Mouse (Mus musculus): ENCODE measurements at regions not wholly inside any gene's neighbourhood (a gene's known extent, or its start where the extent isn't known, plus 50 kb on each side); places are given as distances from the start of the nearest gene placed in this dataset.
"Not testable (repeated sequence)": the region's sequence is repeated elsewhere in the genome, so short reads cannot be mapped to it uniquely, and the experiment has no call there.

DNA sequence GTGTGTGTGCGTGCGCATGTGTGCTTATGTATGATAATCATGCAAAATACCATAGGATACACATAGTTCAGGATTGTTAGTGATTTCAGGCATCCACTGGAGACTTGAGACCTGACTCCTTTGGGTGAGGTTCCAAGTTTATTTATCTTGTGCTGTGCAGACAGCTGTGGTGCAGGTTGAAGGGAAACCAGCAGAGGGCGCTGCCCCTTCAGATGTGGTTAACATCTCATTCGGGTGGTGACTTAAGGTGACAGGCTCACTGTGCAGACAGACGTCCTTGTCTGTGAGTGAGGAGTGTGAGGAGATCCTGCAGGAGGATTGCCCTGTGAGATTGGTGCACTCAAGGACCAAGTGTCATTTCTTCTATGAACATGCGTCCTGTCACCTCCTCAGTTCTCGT is 716.0 kb downstream of the Dad1 start:
- ATAC-seq (ENCODE audit: low FRiP score); H3K4me1 ChIP-seq (ENCODE audit: insufficient read depth, low read length): not testable (repeated sequence)
- 64% methylated on average over 7 of the region's 7 CpGs for WGBS

DNA sequence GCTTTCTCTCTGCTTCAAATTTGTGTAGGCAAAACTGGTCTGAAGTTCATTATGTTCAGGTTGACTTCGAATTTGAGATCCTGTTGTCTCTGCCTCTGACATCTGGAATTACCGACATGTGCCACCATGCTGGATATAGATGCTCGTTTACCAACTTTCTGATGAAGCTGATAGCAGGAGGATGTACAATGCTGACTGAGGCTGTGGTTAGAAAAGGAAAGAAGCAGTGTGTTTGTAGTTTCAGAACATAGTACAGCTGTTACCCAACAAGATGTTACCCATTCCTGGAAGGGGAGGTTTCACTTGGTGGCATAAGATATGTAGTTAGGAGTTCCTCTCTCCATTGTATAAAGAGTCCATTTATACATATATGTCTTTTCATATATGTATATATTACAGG is 730.5 kb downstream of the Dad1 start:
- H3K9ac ChIP-seq (replicated peaks; ENCODE audit: low read length, poor library complexity, severe bottlenecking); H3K4me2 ChIP-seq (ENCODE audit: low read depth, low read length, poor library complexity, severe bottlenecking); H3K27ac ChIP-seq (ENCODE audit: low read depth, low read length); H3K9me3 ChIP-seq (ENCODE audit: low read length); H3K27me3 ChIP-seq (ENCODE audit: insufficient read depth, low read length); H3K4me1 ChIP-seq (ENCODE audit: insufficient read depth, low read length); H3K4me3 ChIP-seq (ENCODE audit: low read depth, low read length); ATAC-seq (ENCODE audit: low FRiP score); DNase-seq (ENCODE audit: low spot score); H3K36me3 ChIP-seq (ENCODE audit: insufficient read depth, low read length): not testable (repeated sequence)
- WGBS: no CpG with 5 or more reads among the region's 3 CpGs

More for the DNA sequence above, 716.0 kb downstream of the Dad1 start:
- H3K9ac ChIP-seq (replicated peaks; ENCODE audit: low read length, poor library complexity, severe bottlenecking); H3K4me3 ChIP-seq (ENCODE audit: low read depth, low read length); H3K27me3 ChIP-seq (ENCODE audit: insufficient read depth, low read length); H3K36me3 ChIP-seq (ENCODE audit: insufficient read depth, low read length); H3K4me2 ChIP-seq (ENCODE audit: low read depth, low read length, poor library complexity, severe bottlenecking); H3K27ac ChIP-seq (ENCODE audit: low read depth, low read length); DNase-seq (ENCODE audit: low spot score); H3K9me3 ChIP-seq (ENCODE audit: low read length): not testable (repeated sequence)
- 0 out of 2 replicates have a peak, but pooled peaks have one; percentile 21 for TF ChIP-seq CTCF (IDR thresholded peaks at IDR 0.05)

DNA sequence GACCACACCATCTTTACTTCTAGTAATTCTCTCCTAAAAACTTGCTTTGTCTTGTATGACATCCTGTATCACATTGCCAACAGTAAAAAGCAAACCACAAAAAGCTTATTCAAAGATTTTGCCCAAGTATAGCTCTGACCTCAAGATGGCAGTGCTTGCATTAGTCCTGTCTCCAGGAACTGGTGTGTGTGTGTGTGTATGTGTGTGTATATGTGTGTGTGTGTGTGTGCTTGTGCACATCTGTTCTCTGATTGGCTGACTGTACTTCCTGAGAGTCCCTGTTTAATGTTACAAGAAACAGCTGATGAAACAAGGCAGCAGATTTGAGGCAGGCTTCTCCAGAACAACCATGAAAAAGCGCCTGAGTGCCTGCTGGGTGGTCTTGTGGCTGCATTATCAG is 735.0 kb downstream of the Dad1 start:
- ATAC-seq (ENCODE audit: low FRiP score); H3K9ac ChIP-seq (replicated peaks; ENCODE audit: low read length, poor library complexity, severe bottlenecking): not testable (repeated sequence)
- no CpG with 5 or more reads among the region's 1 CpGs for WGBS

DNA sequence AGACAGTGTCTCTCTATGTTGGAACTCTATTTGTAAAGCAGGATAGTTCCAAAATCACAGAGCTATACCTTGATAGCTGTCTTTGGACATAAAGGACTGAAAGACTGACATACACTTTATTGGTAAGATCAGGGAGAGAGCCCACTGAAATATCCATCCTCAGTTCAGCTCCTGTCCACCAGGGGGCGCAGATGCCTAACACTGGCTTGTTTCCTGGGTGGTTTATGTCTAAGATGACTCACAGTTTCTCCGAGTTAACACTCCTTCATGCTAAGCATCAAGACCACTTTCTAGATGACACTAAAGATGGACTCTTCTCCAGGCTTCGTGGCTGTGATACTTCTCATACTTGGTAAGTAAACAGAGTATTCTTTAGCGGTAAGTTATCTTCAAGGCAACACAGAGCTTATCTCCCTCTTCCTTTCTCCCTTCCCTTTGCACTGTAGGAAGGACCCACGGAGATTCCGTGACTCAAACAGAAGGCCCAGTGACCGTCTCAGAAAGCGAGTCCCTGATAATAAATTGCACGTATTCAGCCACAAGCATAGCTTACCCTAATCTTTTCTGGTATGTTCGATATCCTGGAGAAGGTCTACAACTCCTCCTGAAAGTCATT is 737.2 kb downstream of the Dad1 start:
- not testable (repeated sequence) for ATAC-seq (ENCODE audit: low FRiP score); H3K9ac ChIP-seq (replicated peaks; ENCODE audit: low read length, poor library complexity, severe bottlenecking); H3K4me1 ChIP-seq (ENCODE audit: insufficient read depth, low read length); H3K4me3 ChIP-seq (ENCODE audit: low read depth, low read length); H3K4me2 ChIP-seq (ENCODE audit: low read depth, low read length, poor library complexity, severe bottlenecking); H3K27ac ChIP-seq (ENCODE audit: low read depth, low read length); H3K9me3 ChIP-seq (ENCODE audit: low read length); H3K27me3 ChIP-seq (ENCODE audit: insufficient read depth, low read length); H3K36me3 ChIP-seq (ENCODE audit: insufficient read depth, low read length); DNase-seq (ENCODE audit: low spot score)
- no CpG with 5 or more reads among the region's 10 CpGs for WGBS

More for the DNA sequence above, 735.0 kb downstream of the Dad1 start:
- not testable (repeated sequence) for DNase-seq (ENCODE audit: low spot score); H3K36me3 ChIP-seq (ENCODE audit: insufficient read depth, low read length); H3K4me3 ChIP-seq (ENCODE audit: low read depth, low read length); H3K4me2 ChIP-seq (ENCODE audit: low read depth, low read length, poor library complexity, severe bottlenecking); H3K27ac ChIP-seq (ENCODE audit: low read depth, low read length); H3K4me1 ChIP-seq (ENCODE audit: insufficient read depth, low read length); H3K9me3 ChIP-seq (ENCODE audit: low read length); H3K27me3 ChIP-seq (ENCODE audit: insufficient read depth, low read length)

DNA sequence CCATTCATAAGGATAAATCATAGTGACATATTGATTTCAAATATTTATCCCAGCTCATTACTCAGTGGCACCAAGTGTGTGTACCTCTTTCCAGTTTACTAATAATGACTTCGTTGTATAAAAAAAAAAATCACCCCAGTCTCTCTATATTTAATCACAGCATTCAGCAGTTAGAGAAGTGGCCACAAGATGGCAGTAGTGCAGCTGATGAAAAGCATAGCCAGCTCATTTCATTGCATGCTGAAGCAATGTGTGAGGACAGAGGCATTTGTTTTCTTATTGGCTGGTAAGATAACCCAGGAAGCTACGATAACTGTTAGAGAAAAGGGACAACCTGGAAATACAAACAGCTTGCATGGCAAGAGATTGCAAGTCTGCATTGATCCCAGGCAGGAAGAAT is 748.5 kb downstream of the Dad1 start:
- not testable (repeated sequence) for H3K4me1 ChIP-seq (ENCODE audit: insufficient read depth, low read length); H3K4me3 ChIP-seq (ENCODE audit: low read depth, low read length); H3K9ac ChIP-seq (replicated peaks; ENCODE audit: low read length, poor library complexity, severe bottlenecking); H3K27ac ChIP-seq (ENCODE audit: low read depth, low read length); H3K9me3 ChIP-seq (ENCODE audit: low read length); H3K36me3 ChIP-seq (ENCODE audit: insufficient read depth, low read length); H3K4me2 ChIP-seq (ENCODE audit: low read depth, low read length, poor library complexity, severe bottlenecking); H3K27me3 ChIP-seq (ENCODE audit: insufficient read depth, low read length)
- DNase-seq (ENCODE audit: low spot score) (peak; percentile 76), ATAC-seq (ENCODE audit: low FRiP score) (peak; percentile 80)
- peak; percentile 73 for TF ChIP-seq CTCF (IDR thresholded peaks at IDR 0.05)
- WGBS: 29% methylated on average over 1 of the region's 2 CpGs

DNA sequence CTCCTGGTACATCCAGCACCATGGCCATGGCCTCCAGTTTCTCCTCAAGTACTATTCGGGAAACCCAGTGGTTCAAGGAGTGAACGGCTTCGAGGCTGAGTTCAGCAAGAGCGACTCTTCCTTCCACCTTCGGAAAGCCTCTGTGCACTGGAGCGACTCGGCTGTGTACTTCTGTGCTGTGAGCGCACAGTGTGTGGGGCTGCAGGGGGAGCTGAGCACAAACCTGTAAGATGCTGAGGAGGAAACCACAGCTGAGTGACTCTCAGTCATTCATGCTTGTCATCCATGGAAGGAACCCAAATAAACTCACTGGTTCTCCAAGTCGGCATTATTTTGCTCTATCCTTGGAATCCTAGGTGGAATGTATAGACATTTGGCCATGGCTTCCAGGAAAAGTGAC is 765.5 kb downstream of the Dad1 start:
- not testable (repeated sequence) for H3K9me3 ChIP-seq (ENCODE audit: low read length); H3K4me1 ChIP-seq (ENCODE audit: insufficient read depth, low read length); H3K27ac ChIP-seq (ENCODE audit: low read depth, low read length); H3K9ac ChIP-seq (replicated peaks; ENCODE audit: low read length, poor library complexity, severe bottlenecking); H3K4me2 ChIP-seq (ENCODE audit: low read depth, low read length, poor library complexity, severe bottlenecking); H3K36me3 ChIP-seq (ENCODE audit: insufficient read depth, low read length); DNase-seq (ENCODE audit: low spot score); H3K27me3 ChIP-seq (ENCODE audit: insufficient read depth, low read length); H3K4me3 ChIP-seq (ENCODE audit: low read depth, low read length); ATAC-seq (ENCODE audit: low FRiP score)
- WGBS: 87% methylated on average over 7 of the region's 9 CpGs

DNA sequence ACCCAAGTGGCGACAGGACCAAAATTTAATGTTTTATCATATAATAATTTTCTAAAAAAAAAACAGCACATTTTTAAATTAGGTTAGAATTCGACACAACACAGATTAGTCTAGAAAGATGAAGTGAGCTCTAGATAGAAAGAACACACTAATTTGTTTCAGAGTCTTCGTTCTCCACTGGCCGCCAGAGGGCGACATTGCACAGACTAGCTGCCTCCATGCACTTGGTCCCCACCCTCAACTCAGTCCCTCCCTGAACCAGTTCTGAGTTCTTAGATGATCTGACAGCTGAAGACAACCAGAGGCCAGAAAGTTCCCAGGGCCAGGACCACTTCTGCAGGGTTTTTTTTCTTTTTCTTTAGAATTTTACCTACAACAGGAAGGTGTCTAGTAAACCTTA is 766.3 kb downstream of the Dad1 start:
- WGBS: 30% methylated on average over 5 of the region's 5 CpGs
- not testable (repeated sequence) for H3K4me2 ChIP-seq (ENCODE audit: low read depth, low read length, poor library complexity, severe bottlenecking); H3K27me3 ChIP-seq (ENCODE audit: insufficient read depth, low read length); H3K27ac ChIP-seq (ENCODE audit: low read depth, low read length); H3K4me3 ChIP-seq (ENCODE audit: low read depth, low read length); H3K9ac ChIP-seq (replicated peaks; ENCODE audit: low read length, poor library complexity, severe bottlenecking); H3K9me3 ChIP-seq (ENCODE audit: low read length); ATAC-seq (ENCODE audit: low FRiP score); H3K36me3 ChIP-seq (ENCODE audit: insufficient read depth, low read length); H3K4me1 ChIP-seq (ENCODE audit: insufficient read depth, low read length); DNase-seq (ENCODE audit: low spot score)

DNA sequence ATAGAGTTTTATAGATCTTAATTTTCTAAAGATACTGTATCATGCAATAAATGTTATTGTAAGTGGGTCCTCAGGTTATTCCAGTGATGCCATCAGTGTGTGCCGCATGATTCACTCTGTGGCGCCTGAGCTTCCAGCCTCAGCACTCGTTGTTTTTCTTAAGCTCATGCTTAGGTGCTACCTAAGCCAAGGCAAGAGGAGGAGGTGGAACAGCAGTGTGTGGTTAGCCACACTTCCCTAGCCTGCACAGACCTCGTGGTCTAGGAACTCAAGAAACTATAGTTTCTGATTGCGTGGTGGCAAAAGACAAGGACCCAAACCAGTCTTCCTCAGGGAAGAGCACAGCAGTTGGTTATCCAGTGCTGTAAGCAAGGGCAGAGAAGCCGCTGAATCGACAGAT is 779.7 kb downstream of the Dad1 start:
- not testable (repeated sequence) for ATAC-seq (ENCODE audit: low FRiP score); H3K9ac ChIP-seq (replicated peaks; ENCODE audit: low read length, poor library complexity, severe bottlenecking); H3K27ac ChIP-seq (ENCODE audit: low read depth, low read length); H3K27me3 ChIP-seq (ENCODE audit: insufficient read depth, low read length); DNase-seq (ENCODE audit: low spot score); H3K4me2 ChIP-seq (ENCODE audit: low read depth, low read length, poor library complexity, severe bottlenecking); H3K4me1 ChIP-seq (ENCODE audit: insufficient read depth, low read length); H3K36me3 ChIP-seq (ENCODE audit: insufficient read depth, low read length); H3K4me3 ChIP-seq (ENCODE audit: low read depth, low read length); H3K9me3 ChIP-seq (ENCODE audit: low read length)
- 90% methylated on average over 7 of the region's 7 CpGs for WGBS

DNA sequence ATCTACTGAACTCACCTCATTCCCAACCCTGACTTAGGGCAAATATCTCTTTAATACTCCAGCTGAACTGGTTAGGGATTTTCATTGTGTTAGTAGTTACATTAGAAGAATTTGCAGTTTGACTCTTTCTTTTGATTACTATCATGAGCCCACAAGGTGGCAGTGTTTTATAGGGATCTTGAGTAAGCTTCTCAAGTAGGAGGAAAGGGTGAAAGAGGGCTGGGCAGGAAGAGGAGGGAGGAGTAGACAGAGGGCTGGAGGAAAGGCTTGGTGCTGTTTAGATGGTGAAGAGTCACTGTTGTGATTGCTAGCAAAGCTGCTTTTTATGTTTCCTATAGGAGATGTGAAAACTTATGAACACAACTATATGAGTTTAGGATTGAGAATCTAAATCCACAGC is 793.1 kb downstream of the Dad1 start:
- not testable (repeated sequence) for H3K36me3 ChIP-seq (ENCODE audit: insufficient read depth, low read length); H3K4me3 ChIP-seq (ENCODE audit: low read depth, low read length); ATAC-seq (ENCODE audit: low FRiP score); H3K9ac ChIP-seq (replicated peaks; ENCODE audit: low read length, poor library complexity, severe bottlenecking); H3K4me1 ChIP-seq (ENCODE audit: insufficient read depth, low read length); DNase-seq (ENCODE audit: low spot score); H3K27me3 ChIP-seq (ENCODE audit: insufficient read depth, low read length); H3K9me3 ChIP-seq (ENCODE audit: low read length); H3K4me2 ChIP-seq (ENCODE audit: low read depth, low read length, poor library complexity, severe bottlenecking); H3K27ac ChIP-seq (ENCODE audit: low read depth, low read length)

Measured in midbrain, postnatal 0 days (tissue).